Mouse (Mus musculus) testis, postnatal 10 days (tissue): ENCODE measurements around the gene Gm281.
"Not testable (repeated sequence)": the region's sequence is repeated elsewhere in the genome, so short reads cannot be mapped to it uniquely, and the experiment has no call there.

ENCODE experiments used
- DNase-seq: peaks from one replicate; pipeline ENCODE4 v3.0.0; 2021; ENCODE audit warnings: low spot score

Gene Gm281

DNA sequence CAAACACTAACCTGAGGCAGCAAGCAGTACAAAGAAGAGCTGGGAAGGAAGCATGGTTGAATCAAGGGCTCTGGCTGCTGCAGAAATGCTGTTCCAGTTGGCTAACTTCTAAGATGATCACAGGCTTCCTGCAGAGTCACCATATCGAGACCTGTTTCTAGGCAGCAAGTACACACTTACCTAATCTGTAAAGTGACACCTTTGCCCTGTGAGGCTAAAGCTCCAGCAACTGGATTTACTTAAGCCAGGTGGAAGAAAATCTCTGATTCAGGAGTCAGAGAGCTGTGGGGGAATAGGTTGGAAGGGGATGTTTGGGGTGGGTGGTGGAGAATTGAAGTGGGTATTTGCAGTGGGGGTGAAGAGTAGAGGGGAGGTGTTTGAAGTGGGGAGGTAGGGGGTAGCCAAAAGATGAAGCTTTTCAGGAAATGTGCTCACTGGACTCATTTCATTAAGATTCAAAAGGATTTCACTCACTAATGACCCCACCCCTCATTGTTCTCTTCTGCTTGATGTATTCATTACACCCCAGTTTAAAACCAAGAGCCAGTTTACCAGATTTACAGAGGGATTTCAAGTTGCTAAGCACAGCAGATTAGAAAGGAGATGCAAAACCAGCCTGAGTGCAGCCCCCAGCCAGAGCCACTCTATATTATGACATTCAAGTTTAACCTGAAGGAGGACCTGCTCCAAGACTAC lies at the start of gene Gm281:
Gene Gm281, minus strand, starts transcription at position 92 of the 696 bp plus-strand sequence.
- DNase-seq: no peak

DNA sequence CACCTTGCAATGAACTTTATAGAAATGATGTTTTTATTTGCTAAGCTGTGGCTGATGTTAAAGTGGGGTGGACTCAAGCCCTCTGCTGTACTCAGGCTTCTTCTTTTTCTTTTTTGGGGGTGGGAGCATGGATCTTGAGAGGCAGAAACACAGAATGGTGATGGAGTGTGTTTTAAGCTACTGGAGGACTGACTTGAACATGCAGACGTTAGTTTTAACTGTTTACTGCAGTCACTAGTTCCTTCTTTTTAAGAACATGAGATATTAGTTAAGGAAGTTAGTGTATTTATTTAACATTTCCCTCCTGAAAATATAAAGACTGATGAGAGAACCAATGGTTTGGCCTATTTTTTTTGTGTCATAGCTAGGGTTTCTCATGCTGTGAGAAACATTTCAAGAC lies 49.2 kb upstream of the Gm281 start:
- no peak for DNase-seq

- no peak for DNase-seq
These were observed 48.2 kb upstream of the Gm281 start for GRCm38 (mm10) chr14:13962476-13962875.

GRCm38 (mm10) chr14:13961401-13962112 lies 47.3 kb upstream of the Gm281 start, which contains the start of the genes Atxn7 and Thoc7:
Atxn7 (plus strand) TSS chr14:13961440.
Thoc7 (minus strand) TSS chr14:13961852.
- peak; percentile 70 for DNase-seq

- peak; percentile 79 for DNase-seq
These were observed 46.4 kb upstream of the Gm281 start for GRCm38 (mm10) chr14:13960482-13961325.

GRCm38 (mm10) chr14:13960079-13960478 lies 45.8 kb upstream of the Gm281 start:
- peak; percentile 51 for DNase-seq

DNA sequence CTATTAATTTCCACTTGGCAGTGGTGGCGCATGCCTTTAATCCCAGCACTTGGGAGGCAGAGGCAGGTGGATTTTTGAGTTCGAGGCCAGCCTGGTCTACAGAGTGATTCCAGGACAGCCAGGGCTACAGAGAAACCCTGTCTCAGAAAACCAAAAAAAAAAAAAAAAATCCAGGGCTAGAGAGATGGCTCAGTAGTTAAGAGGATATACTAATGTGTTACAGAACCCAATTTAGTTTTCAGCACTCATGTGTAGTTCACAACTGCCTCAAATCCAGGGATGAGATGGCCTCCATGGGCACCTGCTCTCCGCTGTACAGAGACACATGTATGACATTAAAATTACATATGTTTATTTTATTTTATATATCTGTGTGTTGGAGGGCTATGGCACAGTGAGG lies 37.9 kb upstream of the Gm281 start:
- not testable (repeated sequence) for DNase-seq

- DNase-seq: peak; percentile 53
These were observed 36.1 kb upstream of the Gm281 start for GRCm38 (mm10) chr14:13950401-13950800.

GRCm38 (mm10) chr14:13948345-13948744 lies 34.1 kb upstream of the Gm281 start:
- DNase-seq: no peak

DNA sequence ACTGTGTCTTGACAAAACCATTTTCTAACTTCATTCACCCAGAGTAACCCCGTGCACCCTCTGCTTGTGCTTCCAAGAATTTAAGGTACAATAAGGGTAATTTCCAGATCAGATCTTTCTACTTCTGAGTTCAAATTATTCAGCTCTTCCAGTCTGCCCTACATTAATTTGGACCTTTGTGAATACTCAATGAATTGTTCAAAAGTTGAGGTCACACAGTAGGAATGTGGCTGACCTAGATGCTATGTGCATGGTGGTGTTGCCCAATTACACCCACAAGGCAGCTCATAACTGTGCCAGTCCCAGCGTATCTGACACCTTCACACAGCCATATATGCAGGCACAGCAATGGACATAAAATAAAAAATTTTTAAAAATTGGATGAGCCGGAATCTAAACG lies 30.4 kb upstream of the Gm281 start:
- no peak for DNase-seq

GRCm38 (mm10) chr14:13934052-13934371 lies 19.7 kb upstream of the Gm281 start:
- no peak for DNase-seq

GRCm38 (mm10) chr14:13933290-13934051 lies 19.2 kb upstream of the Gm281 start:
- no peak for DNase-seq

GRCm38 (mm10) chr14:13917630-13918029 lies 3.4 kb upstream of the Gm281 start:
- DNase-seq: peak; percentile 66

GRCm38 (mm10) chr14:13917208-13917607 lies 2.9 kb upstream of the Gm281 start:
- DNase-seq: no peak

DNA sequence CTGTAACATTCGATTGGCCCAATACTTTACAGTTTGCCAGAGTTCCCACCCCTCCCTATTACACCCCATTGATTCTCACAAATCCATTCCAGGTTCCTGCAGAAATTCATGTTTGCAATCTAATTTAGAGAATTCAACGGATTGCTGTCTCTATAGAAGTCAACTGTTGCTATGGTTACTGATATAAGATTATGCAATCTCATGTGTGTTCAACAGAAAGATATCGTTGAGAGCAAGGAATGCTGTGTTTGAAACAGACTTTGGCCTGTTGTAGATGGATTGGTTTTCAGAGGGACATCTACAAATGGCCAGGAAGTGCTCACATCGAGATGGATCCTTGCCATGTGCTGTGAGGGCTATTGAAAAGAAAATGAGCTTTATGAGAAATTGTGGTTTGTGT lies 929 bp upstream of the Gm281 start:
- no peak for DNase-seq

- no peak for DNase-seq
These were observed 4.1 kb downstream of the Gm281 start for GRCm38 (mm10) chr14:13910148-13910547.

DNA sequence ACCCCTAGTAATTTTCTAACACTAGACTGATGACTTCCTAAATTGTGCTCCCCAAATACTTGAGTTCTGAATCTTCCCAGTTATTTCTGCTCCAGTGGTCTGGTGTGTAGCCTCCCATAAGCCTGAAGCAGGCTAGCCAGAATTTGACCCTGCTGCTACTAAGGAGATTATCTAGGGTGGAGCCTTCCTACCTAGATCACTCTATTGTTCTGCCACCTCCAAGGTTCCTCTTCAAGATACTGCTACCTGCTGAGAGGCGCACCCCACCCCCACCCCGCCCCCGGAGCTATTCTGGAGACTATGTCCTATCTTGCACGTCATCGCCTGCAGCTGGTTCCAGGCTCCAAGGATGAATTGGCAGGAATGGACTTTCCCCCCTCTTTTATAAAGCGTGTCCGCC lies 7.1 kb downstream of the Gm281 start:
- no peak for DNase-seq

DNA sequence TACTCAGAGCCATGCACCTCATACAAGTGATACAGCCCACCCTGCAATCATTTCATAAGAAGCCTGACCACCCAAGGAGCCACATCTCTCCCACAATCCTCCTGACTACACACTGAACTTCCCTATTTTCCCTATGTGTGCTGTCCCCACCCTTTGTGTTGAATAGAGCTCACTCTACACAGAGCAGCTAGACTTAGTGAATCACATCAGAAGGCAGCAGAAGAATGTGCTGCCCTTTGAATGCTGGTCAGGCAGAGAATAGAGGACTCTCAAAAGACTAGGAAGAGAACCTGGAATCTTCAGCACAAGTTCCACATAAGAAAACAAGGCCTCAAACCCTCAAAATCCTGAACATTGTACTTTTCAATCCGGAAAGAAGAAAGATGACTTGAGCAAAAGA lies 7.8 kb downstream of the Gm281 start:
- DNase-seq: no peak

DNA sequence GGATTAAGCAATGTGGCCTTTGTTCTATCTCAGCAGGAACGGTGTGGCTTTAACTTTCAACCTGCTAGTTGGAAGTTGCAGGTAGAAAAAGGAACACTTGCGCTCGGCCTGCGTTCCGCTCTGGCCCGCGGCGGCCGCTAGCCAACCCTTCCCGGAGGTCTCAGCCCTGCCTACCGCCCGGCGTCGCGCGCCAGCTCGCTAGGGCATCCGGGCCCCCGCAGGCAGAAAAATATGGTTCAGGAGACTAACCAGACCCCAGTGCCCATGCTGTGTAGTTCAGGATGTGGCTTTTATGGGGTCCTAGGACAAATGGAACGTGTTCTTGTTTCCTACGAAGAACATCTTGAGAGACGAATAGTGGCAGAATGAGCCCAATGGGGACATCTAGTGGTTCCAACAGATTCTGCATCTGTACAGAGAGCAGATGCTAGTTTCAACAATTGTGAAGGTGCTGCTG lies 12.6 kb downstream of the Gm281 start:
- DNase-seq: peak; percentile 49

DNA sequence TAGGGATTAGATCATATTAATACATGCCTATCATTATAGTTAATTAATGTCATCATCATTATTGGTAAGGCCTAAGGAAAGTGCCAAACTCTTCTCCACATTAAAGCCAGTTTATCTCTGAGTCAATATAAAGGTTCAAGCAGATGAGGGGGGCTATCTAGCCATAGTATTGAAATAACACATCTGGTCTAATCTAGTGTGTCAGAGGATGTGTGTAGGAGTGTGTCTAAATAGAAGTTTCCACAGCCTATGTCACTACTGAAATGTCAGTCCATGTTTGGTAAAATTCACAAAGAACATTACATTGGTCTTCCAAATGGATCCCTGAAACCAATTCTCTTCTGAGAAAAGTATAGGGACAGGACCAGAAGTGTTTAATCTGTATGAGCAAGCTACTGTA lies 19.1 kb downstream of the Gm281 start:
- no peak for DNase-seq

DNA sequence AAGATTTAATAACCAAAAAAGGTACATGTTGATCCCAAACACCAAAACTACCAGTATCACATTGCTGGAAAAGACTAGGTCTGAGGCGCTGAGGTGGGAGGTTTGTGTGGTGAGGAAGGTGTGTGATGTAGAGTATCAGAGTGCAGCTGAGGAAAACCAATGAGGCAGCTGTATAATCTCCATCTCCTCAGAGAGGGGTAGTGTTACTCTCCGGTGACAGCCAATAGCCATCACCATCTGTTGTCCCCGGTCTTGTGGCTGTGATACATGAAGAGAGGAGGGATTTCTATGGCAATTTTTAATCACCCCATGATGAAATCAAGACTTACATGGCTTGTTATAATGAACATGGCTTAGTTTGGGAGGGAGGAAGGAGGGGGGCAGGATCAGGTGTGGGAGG lies 20.5 kb downstream of the Gm281 start:
- DNase-seq: no peak

GRCm38 (mm10) chr14:13861416-13861815 lies 52.9 kb downstream of the Gm281 start:
- no peak for DNase-seq
